In the genomic region with DNA sequence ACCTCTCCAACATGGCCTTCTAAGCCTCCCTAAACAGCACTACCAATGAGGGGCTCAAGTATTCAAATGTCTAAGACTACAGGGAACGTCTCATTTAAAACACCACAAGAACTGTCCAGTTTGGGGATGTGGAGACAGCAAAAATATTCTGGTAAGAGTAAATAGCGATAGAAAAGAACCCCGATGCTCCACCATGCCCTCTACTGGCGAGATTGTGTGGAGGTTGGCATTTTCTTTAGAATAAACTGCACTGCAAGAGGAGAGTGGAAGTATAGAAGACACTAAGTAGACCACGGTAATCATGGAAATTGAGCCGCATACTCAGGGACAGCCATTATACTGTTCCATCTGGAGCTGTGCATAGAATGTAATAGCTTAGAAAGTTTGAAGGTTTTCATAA, we compare ENCODE assay signal across 13 mouse cellular contexts. TPM values are rescaled to one million over a fixed set of nuclear protein-coding genes. Genes with fewer than 3 reads are reported as not detected.
DNase-seq lines count a peak whose midpoint lies in the region; TF ChIP-seq lines count a peak whose summit lies in the region.
"Had no signal": no experiment of that assay in that cellular context is flagged by ENCODE, and none has a peak within 500 bp of the region (broad histone marks: within the 10 kb centered on the region; RNA-seq: fewer than 3 reads in every experiment).

No protein-coding gene starts in this region.

- no peak overlapping the region for H3K27ac ChIP-seq in left cerebral cortex, adult 2 months
- H3K27ac ChIP-seq: heart, embryonic 13.5 days; hindbrain, embryonic 10.5 days; midbrain, embryonic 10.5 days had no signal

- intact Hi-C loops in left cerebral cortex, adult 2 months (cut with DNase I): no loop called here
- intact Hi-C loops in gastrocnemius, postnatal 14 days (cut with DNase I; ENCODE audit: low total_unique reads): no loop called here

- H3K4me3 ChIP-seq in left cerebral cortex, adult 2 months: no peak overlapping the region
- H3K4me3 ChIP-seq: heart, embryonic 13.5 days; hindbrain, embryonic 10.5 days; midbrain, embryonic 10.5 days; myocyte had no signal

- no peak for DNase-seq in left cerebral cortex, adult 2 months (ENCODE audit: extremely low spot score in 1 of 2, low spot score in 2 of 2)
- no peak for DNase-seq in left cerebral cortex, adult 9 months (ENCODE audit: low spot score in 2 of 2)
- DNase-seq in 3T3-L1 (ENCODE audit: low read depth, low spot score) (peak; percentile 13), 416B (ENCODE audit: low read depth) (peak; percentile 41), ZHBTc4 (ENCODE audit: low read depth, low spot score) (peak; percentile 25)
- DNase-seq in cerebellum, adult 9-10 months: no peak
- no peak for DNase-seq in gastrocnemius, postnatal 14 days
- DNase-seq: cerebellum, adult 18-20 months; kidney, adult 11 months had no signal

- TF ChIP-seq CTCF in left cerebral cortex, adult 2 months (IDR thresholded peaks at IDR 0.05): peak; percentile 29

RNA-seq across cellular contexts. Expression of gene Trub1, which starts 38.8 kb away (rescaled TPM):
- 10 to 100 TPM; 14.3 to 18.9 TPM for total RNA-seq in left cerebral cortex, adult 2 months (2021)
- 10 to 100 TPM in 1 of 2 experiments, 1 to 10 TPM in 1; 9.3 to 11.0 TPM for total RNA-seq in gastrocnemius, postnatal 14 days (2021)

RNA-seq across cellular contexts. Expression of gene Fam160b1, which starts 53.4 kb away (rescaled TPM):
- 10 to 100 TPM; 24.2 to 27.1 TPM for total RNA-seq in left cerebral cortex, adult 2 months (2021)
- total RNA-seq in gastrocnemius, postnatal 14 days (2021): 1 to 10 TPM; 8.1 to 8.6 TPM

Comparison
In these comparisons a context has a peak if more than half of its experiments do, and no peak if none do; other contexts are left out.
1. DNase-seq: peak in 3T3-L1 (single experiment), 416B (single experiment) and ZHBTc4 (single experiment); none in left cerebral cortex, adult 2 months (0 of 2), left cerebral cortex, adult 9 months (0 of 2), cerebellum, adult 9-10 months (single experiment) and gastrocnemius, postnatal 14 days (single experiment).